Mouse (Mus musculus) midbrain, embryonic 14.5 days (tissue): ENCODE data around the gene Eif4g1. TPM values are rescaled to one million over a fixed set of nuclear protein-coding genes. Genes with fewer than 3 reads are reported as not detected.

Experiments
- ATAC-seq: fragments of 200-750 bp; cut with Nextera tagmentation; 2 replicates; pipeline ENCODE4 v1.8.0; 2017; ENCODE audit warnings: moderate number of reproducible peaks, moderate library complexity; ENCODE audit not compliant: low FRiP score, low TSS enrichment
- DNase-seq: peaks from one replicate; pipeline ENCODE4 v3.0.0-alpha.2; 2015
- H3K27ac ChIP-seq: fragments of 300-500 bp; sonication (generic); replicated peaks from 2 replicates; pipeline ENCODE4 v1.5.1; 2014; ENCODE audit warnings: mild to moderate bottlenecking, low read depth, low read length, moderate library complexity
- H3K27me3 ChIP-seq: fragments of 300-500 bp; sonication (generic); 2 replicates; pipeline ENCODE4 v1.6.1; 2014; ENCODE audit warnings: low read length, control low read depth, mixed read lengths; ENCODE audit not compliant: control insufficient read depth, insufficient read depth
- H3K36me3 ChIP-seq: fragments of 300-500 bp; sonication (generic); 2 replicates; pipeline ENCODE4 v1.6.1; 2014; ENCODE audit warnings: low read length, control low read depth; ENCODE audit not compliant: control insufficient read depth, insufficient read depth
- H3K4me1 ChIP-seq: fragments of 300-500 bp; sonication (generic); 2 replicates; pipeline ENCODE4 v1.6.1; 2014; ENCODE audit warnings: mild to moderate bottlenecking, antibody characterized with exemption, low read length, control low read depth; ENCODE audit not compliant: control insufficient read depth, insufficient read depth
- H3K4me2 ChIP-seq: fragments of 300-500 bp; sonication (generic); 2 replicates; pipeline ENCODE4 v1.6.1; 2014; ENCODE audit warnings: mild to moderate bottlenecking, low read length, moderate library complexity
- H3K4me3 ChIP-seq: fragments of 300-500 bp; sonication (generic); replicated peaks from 2 replicates; pipeline ENCODE4 v1.5.1; 2014; ENCODE audit warnings: low read depth, low read length
- H3K9ac ChIP-seq: fragments of 300-500 bp; sonication (generic); replicated peaks from 2 replicates; pipeline ENCODE4 v1.6.1; 2014; ENCODE audit warnings: mild to moderate bottlenecking, low read length, moderate library complexity
- H3K9me3 ChIP-seq: fragments of 300-500 bp; sonication (generic); 2 replicates; pipeline ENCODE4 v1.6.1; 2016; ENCODE audit warnings: low read length, control low read depth, mixed read lengths; ENCODE audit not compliant: control insufficient read depth
- WGBS: fragments of 180-500 bp; shearing (Covaris S2); extraction: QIAGEN DNeasy Blood & Tissue Kit; methylation state at CpG from one replicate; pipeline ENCODE4 v1.1.7; 2014; 5-methylcytosine and 5-hydroxymethylcytosine counted together
- polyA plus RNA-seq: library from polyadenylated mRNA; unstranded; fragments of >200 nt; fragmentation: Nextera tagmentation; extraction: Ambion mirVana; gene quantifications from 2 replicates; pipeline ENCODE4 v1.2.1, GENCODE M21; 2014

Gene Eif4g1
- polyA plus RNA-seq, 1 experiment from 2014 or later: 123 TPM

DNA sequence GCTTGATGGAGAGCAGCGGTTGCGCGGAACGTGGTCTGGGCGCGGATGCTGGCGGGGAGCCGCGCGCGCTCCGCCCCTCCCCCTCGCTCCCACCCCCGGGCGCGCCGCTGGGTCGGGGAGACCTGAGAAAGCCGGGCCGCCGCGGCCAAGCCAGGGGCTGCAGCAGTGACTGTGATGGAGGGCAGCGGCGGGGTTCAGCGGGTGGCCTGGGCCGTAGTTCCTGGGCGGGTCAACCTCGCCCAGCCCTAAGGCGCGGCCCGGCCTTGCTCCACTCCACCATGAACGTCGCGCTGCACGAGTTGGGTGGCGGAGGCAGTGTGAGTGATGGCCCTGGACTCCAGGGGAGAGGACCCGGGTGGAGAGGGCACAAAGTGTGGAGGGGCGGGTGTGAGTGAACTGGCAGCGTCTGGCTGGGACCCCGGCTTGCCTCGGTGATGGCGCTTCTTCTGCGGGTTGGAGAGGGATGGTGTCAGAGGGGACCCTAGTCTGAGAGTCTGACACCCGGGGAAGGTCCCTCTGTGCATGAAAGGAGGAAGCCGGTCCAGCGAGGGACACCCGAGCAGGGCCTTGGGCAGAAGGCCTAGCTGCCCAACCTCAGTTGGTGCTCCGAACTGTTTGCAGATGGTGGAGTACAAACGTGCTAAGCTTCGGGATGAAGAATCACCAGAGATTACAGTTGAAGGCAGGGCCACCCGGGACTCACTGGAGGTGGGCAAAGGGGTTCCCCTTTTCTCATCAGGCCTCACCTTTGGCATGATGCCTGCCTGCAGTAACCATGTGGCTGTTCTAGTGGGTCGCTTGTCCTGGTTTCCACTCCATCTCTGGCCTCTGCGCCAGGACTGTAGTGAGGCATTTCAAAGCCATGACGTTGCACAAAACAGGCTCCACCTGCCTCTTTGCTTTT lies 38.1 kb upstream of the Eif4g1 start, which contains the start of gene Ece2:
Ece2 (plus strand) TSS at position 98 of the 904 bp plus-strand sequence.
- peaks cover 15% of the 10 kb centered on the region; the same call in 1 of the 2 replicates for H3K4me1 ChIP-seq
- DNase-seq: peak; percentile 75
- peak within 1 kb of the TSS; percentile 95 for H3K4me2 ChIP-seq
- H3K27me3 ChIP-seq: no peaks in the 10 kb centered on the region
- peak; percentile 70 for ATAC-seq
- no peaks in the 10 kb centered on the region for H3K9me3 ChIP-seq
- 0 out of 2 replicates have a peak, but pooled peaks cover 3% of the 10 kb centered on the region for H3K36me3 ChIP-seq
- peak within 1 kb of the TSS; percentile 75 for H3K9ac ChIP-seq
- H3K4me3 ChIP-seq: peak within 1 kb of the TSS; percentile 57
- peak within 1 kb of the TSS; percentile 13; the same call in 1 of the 2 replicates for H3K27ac ChIP-seq
- WGBS: 7% methylated on average over 53 of the region's 54 CpGs

DNA sequence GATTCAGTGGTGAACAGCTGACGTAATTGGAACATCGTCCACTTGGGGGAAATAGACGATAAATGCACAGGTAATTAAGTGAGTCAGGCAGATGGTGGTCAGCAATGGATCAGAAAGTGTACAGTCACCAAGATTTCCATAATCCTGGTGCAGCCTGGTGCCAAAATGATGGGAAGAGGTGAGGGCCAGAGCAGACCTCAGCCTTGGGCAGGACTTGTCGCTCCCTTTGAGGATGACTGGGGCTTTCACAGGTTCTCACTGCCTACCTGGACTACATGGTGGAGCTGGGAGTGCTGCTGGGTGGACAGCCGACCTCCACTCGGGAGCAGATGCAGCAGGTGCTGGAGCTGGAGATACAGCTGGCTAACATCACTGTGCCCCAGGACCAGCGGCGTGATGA lies 30.7 kb upstream of the Eif4g1 start:
- no peak for ATAC-seq
- WGBS: 85% methylated on average over 8 of the region's 8 CpGs
- 0 out of 2 replicates have a peak, but pooled peaks cover under 1% of the 10 kb centered on the region for H3K36me3 ChIP-seq
- no peaks in the 10 kb centered on the region for H3K4me1 ChIP-seq
- H3K27me3 ChIP-seq: no peaks in the 10 kb centered on the region
- no peak overlapping the region for H3K4me2 ChIP-seq
- no peak overlapping the region for H3K27ac ChIP-seq
- no peaks in the 10 kb centered on the region for H3K9me3 ChIP-seq
- H3K9ac ChIP-seq: no peak overlapping the region
- DNase-seq: no peak
- H3K4me3 ChIP-seq: no peak overlapping the region

DNA sequence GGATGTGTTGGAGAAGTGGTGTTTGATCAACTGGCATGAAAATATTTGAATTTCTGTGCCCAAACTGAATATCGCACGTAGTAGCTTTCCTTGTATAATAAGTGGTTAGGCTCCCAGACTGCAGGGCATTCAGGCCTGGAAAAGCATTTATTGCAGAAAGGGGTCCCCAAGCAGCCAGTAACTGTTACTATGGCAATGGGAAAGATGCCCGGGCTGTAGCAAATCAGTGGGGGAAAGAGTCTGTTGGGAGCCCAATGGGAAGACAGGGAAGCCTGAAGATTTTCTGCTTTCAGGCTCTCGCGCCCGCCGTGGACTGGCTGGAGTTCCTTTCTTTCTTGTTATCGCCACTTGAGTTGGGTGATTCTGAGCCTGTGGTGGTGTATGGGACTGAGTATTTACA lies 29.7 kb upstream of the Eif4g1 start:
- DNase-seq: peak; percentile 55
- Histone ChIP-seq H3K27me3 (no peaks in the 10 kb centered on the region), H3K4me3 (no peak overlapping the region), H3K4me1 (no peaks in the 10 kb centered on the region), H3K4me2 (no peak overlapping the region), H3K27ac (no peak overlapping the region), H3K9ac (no peak overlapping the region), H3K36me3 (0 out of 2 replicates have a peak, but pooled peaks cover 2% of the 10 kb centered on the region), H3K9me3 (no peaks in the 10 kb centered on the region)
- WGBS: 77% methylated on average over 8 of the region's 8 CpGs
- no peak for ATAC-seq

DNA sequence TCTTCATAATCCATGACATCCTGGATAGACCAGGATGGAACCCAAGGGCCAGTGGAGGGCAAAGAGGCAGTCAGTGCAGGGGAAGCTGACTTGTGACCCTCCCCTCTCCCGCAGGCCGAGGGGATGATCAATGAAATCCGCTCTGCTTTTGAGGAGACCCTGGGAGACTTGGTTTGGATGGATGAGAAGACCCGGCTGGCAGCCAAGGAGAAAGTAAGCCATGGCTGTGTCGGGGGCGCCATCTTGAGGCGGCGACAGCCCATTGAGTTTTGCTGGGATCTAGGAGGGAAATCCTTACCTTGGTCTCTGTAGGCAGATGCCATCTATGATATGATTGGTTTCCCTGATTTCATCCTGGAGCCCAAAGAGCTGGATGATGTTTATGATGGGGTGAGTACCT lies 26.0 kb upstream of the Eif4g1 start:
- H3K9ac ChIP-seq: no peak overlapping the region
- H3K4me3 ChIP-seq: no peak overlapping the region
- no peak overlapping the region for H3K27ac ChIP-seq
- 0 out of 2 replicates have a peak, but pooled peaks cover 11% of the 10 kb centered on the region for H3K36me3 ChIP-seq
- WGBS: 3% methylated on average over 8 of the region's 8 CpGs
- H3K27me3 ChIP-seq: no peaks in the 10 kb centered on the region
- ATAC-seq (no peak; the same call in 1 of the 2 replicates), DNase-seq (peak; percentile 81)
- no peak overlapping the region for H3K4me2 ChIP-seq
- no peaks in the 10 kb centered on the region for H3K9me3 ChIP-seq
- no peaks in the 10 kb centered on the region for H3K4me1 ChIP-seq

DNA sequence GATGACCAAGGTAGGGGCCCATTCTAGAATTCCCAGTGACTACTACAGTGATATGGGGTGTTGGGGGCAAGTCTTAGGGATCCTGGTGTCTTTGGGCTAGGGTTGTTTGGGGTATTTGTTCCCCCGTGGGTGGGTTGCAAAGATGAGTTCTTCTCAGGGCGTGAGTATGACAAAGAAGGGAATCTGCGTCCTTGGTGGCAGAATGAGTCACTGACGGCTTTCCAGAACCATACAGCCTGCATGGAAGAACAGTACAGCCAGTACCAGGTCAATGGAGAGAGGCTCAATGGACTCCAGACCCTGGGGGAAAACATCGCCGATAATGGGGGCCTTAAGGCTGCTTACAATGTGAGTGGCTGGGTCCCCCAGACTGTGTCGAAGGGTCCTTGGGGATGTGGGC lies 24.2 kb upstream of the Eif4g1 start:
- no peaks in the 10 kb centered on the region for H3K9me3 ChIP-seq
- H3K36me3 ChIP-seq: 0 out of 2 replicates have a peak, but pooled peaks cover 11% of the 10 kb centered on the region

DNA sequence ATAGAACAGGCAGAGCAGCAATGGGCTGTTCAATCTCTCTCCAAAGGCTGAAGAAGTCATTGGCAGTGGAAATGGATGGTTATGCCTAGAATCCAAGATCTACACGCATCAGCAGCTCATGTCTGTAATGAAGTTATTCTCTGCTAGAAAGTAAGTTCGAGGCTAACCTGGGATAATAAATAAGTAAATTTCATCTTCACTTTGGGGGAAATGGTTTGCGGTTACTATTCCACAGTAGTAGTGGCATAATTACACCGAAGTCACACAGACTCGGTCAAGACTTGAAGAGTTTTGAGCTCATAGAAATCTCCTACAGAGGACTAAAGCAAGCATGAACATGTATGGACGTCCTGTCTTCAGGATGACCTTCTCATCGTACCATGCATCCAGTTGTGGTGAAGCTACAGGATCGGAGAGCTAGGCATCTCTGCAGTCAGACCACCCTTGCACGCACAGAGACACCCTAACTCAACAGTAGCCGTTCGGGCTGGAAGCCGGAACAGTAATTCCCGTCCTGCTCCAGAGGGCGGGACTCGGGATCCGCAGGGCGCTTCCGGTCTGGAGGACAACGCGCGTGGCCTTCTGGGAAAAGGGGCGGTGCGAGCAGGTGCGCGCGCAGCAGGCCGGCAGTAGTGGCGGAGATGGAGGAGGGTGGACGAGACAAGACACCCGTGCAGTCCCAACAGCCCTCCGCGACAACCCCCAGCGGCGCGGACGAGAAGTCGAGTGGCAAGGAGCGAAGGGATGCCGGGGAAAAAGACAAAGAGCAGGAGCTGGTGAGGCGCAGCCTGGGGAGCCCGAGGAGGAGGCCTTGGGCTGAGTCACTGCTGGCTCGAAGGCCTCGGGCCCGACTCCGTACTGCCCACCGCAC lies 16.8 kb upstream of the Eif4g1 start, which contains the start of gene Psmd2:
Psmd2 (plus strand) TSS at position 577 of the 871 bp plus-strand sequence.
- H3K4me3 ChIP-seq: peak within 1 kb of the TSS; percentile 72
- peaks cover 19% of the 10 kb centered on the region for H3K36me3 ChIP-seq
- peak within 1 kb of the TSS; percentile 79 for H3K4me2 ChIP-seq
- peak within 1 kb of the TSS; percentile 75 for H3K27ac ChIP-seq
- no peaks in the 10 kb centered on the region for H3K9me3 ChIP-seq
- no peaks in the 10 kb centered on the region for H3K27me3 ChIP-seq
- ATAC-seq (peak; percentile 94), DNase-seq (peak; percentile 98)
- H3K9ac ChIP-seq: peak within 1 kb of the TSS; percentile 78
- WGBS: 2% methylated on average over 46 of the region's 46 CpGs
- H3K4me1 ChIP-seq: peaks cover 13% of the 10 kb centered on the region

More for the DNA sequence above, 24.2 kb upstream of the Eif4g1 start:
- no peak for ATAC-seq
- Histone ChIP-seq H3K27ac (no peak overlapping the region), H3K27me3 (no peaks in the 10 kb centered on the region), H3K4me1 (no peaks in the 10 kb centered on the region), H3K9ac (no peak overlapping the region), H3K4me2 (no peak overlapping the region), H3K4me3 (no peak overlapping the region)
- 90% methylated on average over 7 of the region's 7 CpGs for WGBS
- DNase-seq: no peak

DNA sequence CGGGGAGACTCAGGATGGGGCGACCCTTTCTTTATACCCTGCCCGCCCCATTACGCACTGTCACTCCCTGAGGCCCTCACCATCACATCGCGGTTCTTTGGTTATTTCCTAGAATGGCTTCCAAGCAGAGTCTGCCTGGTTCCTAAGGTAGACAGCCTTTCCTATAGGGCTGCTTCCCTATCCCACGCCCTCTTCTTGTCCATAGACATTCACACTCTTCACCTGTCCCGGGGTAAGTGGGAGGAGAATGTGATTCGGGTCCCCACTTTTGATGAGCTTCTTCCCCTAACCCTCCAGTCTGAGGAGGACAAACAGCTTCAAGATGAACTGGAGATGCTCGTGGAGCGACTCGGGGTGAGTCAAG lies 16.2 kb upstream of the Eif4g1 start:
- Histone ChIP-seq H3K27me3 (no peaks in the 10 kb centered on the region), H3K4me2 (peak overlapping the region; percentile 79), H3K27ac (peak overlapping the region; percentile 75; the same call in 1 of the 2 replicates), H3K9me3 (no peaks in the 10 kb centered on the region), H3K9ac (peak overlapping the region; percentile 78), H3K4me1 (peaks cover 13% of the 10 kb centered on the region), H3K4me3 (peak overlapping the region; percentile 72), H3K36me3 (peaks cover 26% of the 10 kb centered on the region)
- no peak for ATAC-seq
- DNase-seq: no peak
- 11% methylated on average over 12 of the region's 12 CpGs for WGBS

DNA sequence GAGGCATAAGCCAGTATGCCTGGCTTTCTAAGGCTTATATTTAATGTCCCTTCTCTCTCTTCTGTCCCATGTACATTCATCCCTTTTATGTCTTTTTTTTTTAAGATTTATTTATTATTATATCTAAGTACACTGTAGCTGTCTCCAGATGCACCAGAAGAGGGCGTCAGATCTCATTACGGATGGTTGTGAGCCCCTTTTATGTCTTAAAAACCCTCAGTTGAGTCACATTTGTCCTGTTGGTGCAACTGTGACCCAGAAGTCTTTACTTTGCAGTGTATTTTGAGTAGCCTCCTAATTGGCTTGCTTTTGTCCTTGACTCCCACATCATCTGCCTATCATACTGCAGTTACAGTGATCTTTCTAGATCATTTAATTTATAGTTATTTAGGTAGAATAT lies 14.8 kb upstream of the Eif4g1 start:
- WGBS: 57% methylated on average over 2 of the region's 2 CpGs
- Histone ChIP-seq H3K27me3 (no peaks in the 10 kb centered on the region), H3K36me3 (peaks cover 40% of the 10 kb centered on the region), H3K9me3 (no peaks in the 10 kb centered on the region), H3K4me3 (no peak overlapping the region), H3K9ac (no peak overlapping the region), H3K4me2 (peak overlapping the region; percentile 79; the same call in 1 of the 2 replicates), H3K27ac (no peak overlapping the region), H3K4me1 (peaks cover 13% of the 10 kb centered on the region)
- ATAC-seq (no peak), DNase-seq (no peak)
